Mouse (Mus musculus): ENCODE measurements around the gene Slc15a3. TPM values are rescaled to one million over a fixed set of nuclear protein-coding genes. Genes with fewer than 3 reads are reported as not detected.

Gene Slc15a3
- polyA plus RNA-seq, 1 experiment from 2014 or later: 0.33 TPM

GRCm38 (mm10) chr19:10808524-10809233 is 30.8 kb upstream of the Slc15a3 start:
- no peaks in the 10 kb centered on the region; the same call in 1 of the 2 replicates for H3K4me1 ChIP-seq (replicated peaks)
- H3K27ac ChIP-seq (replicated peaks): no peak overlapping the region
- no peaks in the 10 kb centered on the region for H3K36me3 ChIP-seq
- H3K9ac ChIP-seq: no peak overlapping the region
- WGBS: 91% methylated on average over 12 of the region's 12 CpGs
- no peaks in the 10 kb centered on the region for H3K9me3 ChIP-seq
- H3K27me3 ChIP-seq: no peaks in the 10 kb centered on the region
- ATAC-seq (ENCODE audit: low read depth): no peak
- H3K4me2 ChIP-seq: no peak overlapping the region
- H3K4me3 ChIP-seq: no peak overlapping the region

- H3K4me3 ChIP-seq: no peak overlapping the region
- H3K27ac ChIP-seq (replicated peaks): no peak overlapping the region
- no peaks in the 10 kb centered on the region; the same call in 1 of the 2 replicates for H3K4me1 ChIP-seq (replicated peaks)
- peak; percentile 19; the same call in 1 of the 2 replicates for ATAC-seq (ENCODE audit: low read depth)
- H3K36me3 ChIP-seq: no peaks in the 10 kb centered on the region
- H3K27me3 ChIP-seq: no peaks in the 10 kb centered on the region
- WGBS: 71% methylated on average over 11 of the region's 11 CpGs
- no peaks in the 10 kb centered on the region for H3K9me3 ChIP-seq
- H3K4me2 ChIP-seq: no peak overlapping the region
- H3K9ac ChIP-seq: no peak overlapping the region
Observed at GRCm38 (mm10) chr19:10809428-10810175, 29.9 kb upstream of the Slc15a3 start.

GRCm38 (mm10) chr19:10810176-10810492 is 29.4 kb upstream of the Slc15a3 start:
- Histone ChIP-seq H3K27me3 (no peaks in the 10 kb centered on the region), H3K36me3 (no peaks in the 10 kb centered on the region), H3K4me1 (replicated peaks) (no peaks in the 10 kb centered on the region; the same call in 1 of the 2 replicates), H3K9ac (no peak overlapping the region), H3K4me3 (no peak overlapping the region), H3K27ac (replicated peaks) (no peak overlapping the region), H3K9me3 (no peaks in the 10 kb centered on the region), H3K4me2 (no peak overlapping the region)
- 46% methylated on average over 4 of the region's 4 CpGs for WGBS
- ATAC-seq (ENCODE audit: low read depth): no peak

- WGBS: 92% methylated on average over 6 of the region's 6 CpGs
- ATAC-seq (ENCODE audit: low read depth): no peak
- H3K9me3 ChIP-seq: no peaks in the 10 kb centered on the region
Observed at GRCm38 (mm10) chr19:10811471-10811870, 28.1 kb upstream of the Slc15a3 start.

GRCm38 (mm10) chr19:10813039-10813438 is 26.5 kb upstream of the Slc15a3 start:
- Histone ChIP-seq H3K27me3 (no peaks in the 10 kb centered on the region), H3K9me3 (no peaks in the 10 kb centered on the region), H3K4me2 (no peak overlapping the region), H3K4me3 (no peak overlapping the region), H3K4me1 (replicated peaks) (no peaks in the 10 kb centered on the region; the same call in 1 of the 2 replicates), H3K27ac (replicated peaks) (no peak overlapping the region), H3K36me3 (no peaks in the 10 kb centered on the region), H3K9ac (no peak overlapping the region)
- WGBS: 95% methylated on average over 5 of the region's 5 CpGs
- no peak for ATAC-seq (ENCODE audit: low read depth)

More at GRCm38 (mm10) chr19:10811471-10811870, 28.1 kb upstream of the Slc15a3 start:
- no peaks in the 10 kb centered on the region for H3K36me3 ChIP-seq
- no peak overlapping the region for H3K9ac ChIP-seq
- H3K27ac ChIP-seq (replicated peaks): no peak overlapping the region
- no peaks in the 10 kb centered on the region; the same call in 1 of the 2 replicates for H3K4me1 ChIP-seq (replicated peaks)
- no peak overlapping the region for H3K4me2 ChIP-seq
- H3K27me3 ChIP-seq: no peaks in the 10 kb centered on the region
- H3K4me3 ChIP-seq: no peak overlapping the region

- no peaks in the 10 kb centered on the region for H3K27me3 ChIP-seq
- no peak overlapping the region for H3K9ac ChIP-seq
- no peaks in the 10 kb centered on the region for H3K36me3 ChIP-seq
- WGBS: 75% methylated on average over 7 of the region's 7 CpGs
- H3K9me3 ChIP-seq: no peaks in the 10 kb centered on the region
- H3K4me2 ChIP-seq: no peak overlapping the region
- no peak for ATAC-seq (ENCODE audit: low read depth)
- no peaks in the 10 kb centered on the region; the same call in none of the 2 replicates for H3K4me1 ChIP-seq (replicated peaks)
- no peak overlapping the region for H3K27ac ChIP-seq (replicated peaks)
- no peak overlapping the region for H3K4me3 ChIP-seq
Observed at GRCm38 (mm10) chr19:10813905-10814304, 25.6 kb upstream of the Slc15a3 start.

- H3K27ac ChIP-seq (replicated peaks): no peak overlapping the region
- no peak overlapping the region for H3K4me2 ChIP-seq
- H3K9ac ChIP-seq: no peak overlapping the region
- no peaks in the 10 kb centered on the region for H3K9me3 ChIP-seq
- no peak overlapping the region for H3K4me3 ChIP-seq
- H3K27me3 ChIP-seq: no peaks in the 10 kb centered on the region
- H3K4me1 ChIP-seq (replicated peaks): no peaks in the 10 kb centered on the region; the same call in 1 of the 2 replicates
- WGBS: 88% methylated on average over 6 of the region's 6 CpGs
- ATAC-seq (ENCODE audit: low read depth): no peak
- no peaks in the 10 kb centered on the region for H3K36me3 ChIP-seq
Observed at GRCm38 (mm10) chr19:10815871-10816270, 23.7 kb upstream of the Slc15a3 start.

GRCm38 (mm10) chr19:10816462-10816861 is 23.1 kb upstream of the Slc15a3 start:
- H3K4me3 ChIP-seq: no peak overlapping the region
- H3K4me2 ChIP-seq: no peak overlapping the region
- ATAC-seq (ENCODE audit: low read depth): no peak
- H3K27ac ChIP-seq (replicated peaks): no peak overlapping the region
- no peak overlapping the region for H3K9ac ChIP-seq
- H3K4me1 ChIP-seq (replicated peaks): no peaks in the 10 kb centered on the region; the same call in 1 of the 2 replicates
- no peaks in the 10 kb centered on the region for H3K27me3 ChIP-seq
- H3K36me3 ChIP-seq: no peaks in the 10 kb centered on the region
- no peaks in the 10 kb centered on the region for H3K9me3 ChIP-seq
- WGBS: 60% methylated on average over 2 of the region's 2 CpGs

GRCm38 (mm10) chr19:10818217-10818946 is 21.1 kb upstream of the Slc15a3 start:
- Histone ChIP-seq H3K36me3 (no peaks in the 10 kb centered on the region), H3K4me2 (peak overlapping the region; percentile 24; the same call in 1 of the 2 replicates), H3K9ac (no peak overlapping the region), H3K4me3 (no peak overlapping the region), H3K27ac (replicated peaks) (no peak overlapping the region), H3K4me1 (replicated peaks) (no peaks in the 10 kb centered on the region; the same call in 1 of the 2 replicates), H3K27me3 (no peaks in the 10 kb centered on the region), H3K9me3 (no peaks in the 10 kb centered on the region)
- 47% methylated on average over 17 of the region's 17 CpGs for WGBS
- ATAC-seq (ENCODE audit: low read depth): no peak

- H3K9ac ChIP-seq: no peak overlapping the region
- no peak overlapping the region for H3K27ac ChIP-seq (replicated peaks)
- no peaks in the 10 kb centered on the region for H3K27me3 ChIP-seq
- H3K36me3 ChIP-seq: no peaks in the 10 kb centered on the region
- WGBS: 57% methylated on average over 7 of the region's 7 CpGs
- ATAC-seq (ENCODE audit: low read depth): no peak
- no peaks in the 10 kb centered on the region for H3K9me3 ChIP-seq
- H3K4me1 ChIP-seq (replicated peaks): no peaks in the 10 kb centered on the region; the same call in 1 of the 2 replicates
- no peak overlapping the region for H3K4me2 ChIP-seq
- no peak overlapping the region for H3K4me3 ChIP-seq
Observed at GRCm38 (mm10) chr19:10821319-10821718, 18.2 kb upstream of the Slc15a3 start.

- no peak overlapping the region for H3K27ac ChIP-seq (replicated peaks)
- no peak overlapping the region for H3K9ac ChIP-seq
- WGBS: 96% methylated on average over 4 of the region's 4 CpGs
- no peaks in the 10 kb centered on the region for H3K36me3 ChIP-seq
- H3K9me3 ChIP-seq: no peaks in the 10 kb centered on the region
- no peaks in the 10 kb centered on the region; the same call in 1 of the 2 replicates for H3K4me1 ChIP-seq (replicated peaks)
- no peaks in the 10 kb centered on the region for H3K27me3 ChIP-seq
- no peak for ATAC-seq (ENCODE audit: low read depth)
- H3K4me2 ChIP-seq: no peak overlapping the region
- H3K4me3 ChIP-seq: no peak overlapping the region
Observed at GRCm38 (mm10) chr19:10822534-10822933, 17.0 kb upstream of the Slc15a3 start.

GRCm38 (mm10) chr19:10824061-10824460 is 15.5 kb upstream of the Slc15a3 start:
- WGBS: 91% methylated on average over 7 of the region's 7 CpGs
- Histone ChIP-seq H3K4me3 (no peak overlapping the region), H3K27ac (replicated peaks) (no peak overlapping the region)

More at GRCm38 (mm10) chr19:10824061-10824460, 15.5 kb upstream of the Slc15a3 start:
- Histone ChIP-seq H3K36me3 (no peaks in the 10 kb centered on the region), H3K4me1 (replicated peaks) (no peaks in the 10 kb centered on the region), H3K9ac (no peak overlapping the region), H3K9me3 (no peaks in the 10 kb centered on the region), H3K4me2 (no peak overlapping the region), H3K27me3 (no peaks in the 10 kb centered on the region)
- ATAC-seq (ENCODE audit: low read depth): no peak

All from neural tube, embryonic 13.5 days (tissue).